Comparison of ENCODE assay signal across 18 mouse cellular contexts in genomic region chr8:108373046-108373445, GRCm38 (mm10).
A peak's percentile ranks its signal among the peaks of the same experiment; 100 is the strongest.
DNase-seq lines count a peak whose midpoint lies in the region; ATAC-seq and TF ChIP-seq lines count a peak whose summit lies in the region.
"Had no signal": no experiment of that assay in that cellular context is flagged by ENCODE, and none has a peak within 500 bp of the region (broad histone marks: within the 10 kb centered on the region; RNA-seq: fewer than 3 reads in every experiment).

No protein-coding gene starts in this region.

- no peaks in the 10 kb centered on the region for H3K9me3 ChIP-seq in hindbrain, embryonic 16.5 days (ENCODE audit: control insufficient read depth, low read length)
- H3K9me3 ChIP-seq in hindbrain, embryonic 10.5 days, result no peaks in the 10 kb centered on the region
- H3K9me3 ChIP-seq in lung, postnatal 0 days (ENCODE audit: low read length), result no peaks in the 10 kb centered on the region
- no peaks in the 10 kb centered on the region for H3K9me3 ChIP-seq in limb, embryonic 13.5 days
- H3K9me3 ChIP-seq in stomach, postnatal 0 days (ENCODE audit: control insufficient read depth, low read length), result no peaks in the 10 kb centered on the region
- H3K9me3 ChIP-seq: heart, embryonic 13.5 days had no signal

- H3K36me3 ChIP-seq in hindbrain, embryonic 16.5 days (ENCODE audit: control insufficient read depth, insufficient read depth, low read length), result no peaks in the 10 kb centered on the region
- no peaks in the 10 kb centered on the region for H3K36me3 ChIP-seq in hindbrain, embryonic 10.5 days
- H3K36me3 ChIP-seq in lung, postnatal 0 days (ENCODE audit: insufficient read depth, low read length), result no peaks in the 10 kb centered on the region
- H3K36me3 ChIP-seq in limb, embryonic 13.5 days, result no peaks in the 10 kb centered on the region
- no peaks in the 10 kb centered on the region for H3K36me3 ChIP-seq in stomach, postnatal 0 days (ENCODE audit: control insufficient read depth, insufficient read depth, low read length)
- H3K36me3 ChIP-seq: heart, embryonic 13.5 days had no signal

- no peak for TF ChIP-seq CTCF in lung, postnatal 0 days (IDR thresholded peaks at IDR 0.05)
- TF ChIP-seq CTCF in stomach, postnatal 0 days (IDR thresholded peaks at IDR 0.05; ENCODE audit: low read depth), result no peak

- whole genome bisulfite sequencing in hindbrain, embryonic 16.5 days, result 24% methylated on average over 7 of the region's 7 CpGs
- 63% methylated on average over 7 of the region's 7 CpGs for WGBS in hindbrain, embryonic 10.5 days
- WGBS in lung, postnatal 0 days, result 43% methylated on average over 7 of the region's 7 CpGs
- 8% methylated on average over 7 of the region's 7 CpGs for WGBS in limb, embryonic 13.5 days
- 27% methylated on average over 7 of the region's 7 CpGs for WGBS in stomach, postnatal 0 days

- no peak overlapping the region for H3K27ac ChIP-seq in hindbrain, embryonic 16.5 days (ENCODE audit: low read depth, low read length)
- H3K27ac ChIP-seq in hindbrain, embryonic 10.5 days, result no peak overlapping the region
- no peak overlapping the region for H3K27ac ChIP-seq in lung, postnatal 0 days (ENCODE audit: low read length)
- no peak overlapping the region for H3K27ac ChIP-seq in limb, embryonic 13.5 days
- H3K27ac ChIP-seq in stomach, postnatal 0 days (replicated peaks), result no peak overlapping the region
- H3K27ac ChIP-seq: heart, embryonic 13.5 days had no signal

- no peaks in the 10 kb centered on the region for H3K27me3 ChIP-seq in hindbrain, embryonic 16.5 days (replicated peaks; ENCODE audit: control insufficient read depth, insufficient read depth, low read length)
- peaks cover 26% of the 10 kb centered on the region for H3K27me3 ChIP-seq in hindbrain, embryonic 10.5 days (ENCODE audit: insufficient read depth, poor library complexity, severe bottlenecking)
- no peaks in the 10 kb centered on the region for H3K27me3 ChIP-seq in lung, postnatal 0 days (replicated peaks; ENCODE audit: insufficient read depth, low read length)
- no peaks in the 10 kb centered on the region for H3K27me3 ChIP-seq in limb, embryonic 13.5 days
- no peaks in the 10 kb centered on the region for H3K27me3 ChIP-seq in stomach, postnatal 0 days (ENCODE audit: control insufficient read depth, insufficient read depth, low read length)
- H3K27me3 ChIP-seq: heart, embryonic 13.5 days had no signal

- H3K4me2 ChIP-seq in hindbrain, embryonic 16.5 days (ENCODE audit: low read length), result peak overlapping the region; percentile 21; the same call in 1 of the 2 replicates
- no peak overlapping the region for H3K4me2 ChIP-seq in lung, postnatal 0 days (replicated peaks; ENCODE audit: low read depth, low read length)
- H3K4me2 ChIP-seq in limb, embryonic 13.5 days (replicated peaks), result peak overlapping the region; percentile 45
- H3K4me2 ChIP-seq in stomach, postnatal 0 days (replicated peaks; ENCODE audit: low read depth), result peak overlapping the region; percentile 3; the same call in 1 of the 2 replicates
- H3K4me2 ChIP-seq: heart, embryonic 13.5 days; liver, embryonic 11.5 days had no signal

- no peak for DNase-seq in hindbrain, embryonic 10.5 days (ENCODE audit: low spot score)
- DNase-seq in lung, postnatal 0 days (ENCODE audit: low spot score), result peak; percentile 4
- DNase-seq in lung, postnatal 10 days, result no peak
- DNase-seq in stomach, postnatal 0 days (ENCODE audit: low spot score), result no peak
- DNase-seq in right cerebral cortex, postnatal 4 days, result no peak
- DNase-seq: adrenal gland, postnatal 25 days; cerebellum, adult 9-10 months; heart, postnatal 36 days; kidney, postnatal 25 days; layer of hippocampus, adult 9-11 months; lung, adult 2 months; retina, postnatal 1 day; thymus, adult 18-20 months had no signal

- peaks cover 6% of the 10 kb centered on the region for H3K4me1 ChIP-seq in hindbrain, embryonic 16.5 days (ENCODE audit: control insufficient read depth, insufficient read depth, low read depth, low read length)
- H3K4me1 ChIP-seq in hindbrain, embryonic 10.5 days (replicated peaks), result no peaks in the 10 kb centered on the region
- H3K4me1 ChIP-seq in lung, postnatal 0 days (ENCODE audit: insufficient read depth, low read depth, low read length), result no peaks in the 10 kb centered on the region
- H3K4me1 ChIP-seq in limb, embryonic 13.5 days, result peaks cover 17% of the 10 kb centered on the region
- H3K4me1 ChIP-seq in stomach, postnatal 0 days (replicated peaks; ENCODE audit: control insufficient read depth, insufficient read depth), result no peaks in the 10 kb centered on the region

- no peak overlapping the region for H3K9ac ChIP-seq in hindbrain, embryonic 16.5 days (ENCODE audit: low read depth, low read length)
- no peak overlapping the region for H3K9ac ChIP-seq in lung, postnatal 0 days (replicated peaks; ENCODE audit: low read depth)
- H3K9ac ChIP-seq in limb, embryonic 13.5 days, result no peak overlapping the region
- no peak overlapping the region for H3K9ac ChIP-seq in stomach, postnatal 0 days (ENCODE audit: low read length)
- H3K9ac ChIP-seq: heart, embryonic 13.5 days had no signal

- no peak overlapping the region for H3K4me3 ChIP-seq in hindbrain, embryonic 16.5 days (ENCODE audit: low read length)
- no peak overlapping the region for H3K4me3 ChIP-seq in hindbrain, embryonic 10.5 days
- no peak overlapping the region for H3K4me3 ChIP-seq in lung, postnatal 0 days (ENCODE audit: low read depth, low read length)
- no peak overlapping the region for H3K4me3 ChIP-seq in limb, embryonic 13.5 days
- H3K4me3 ChIP-seq in stomach, postnatal 0 days (ENCODE audit: low read depth, low read length), result no peak overlapping the region
- H3K4me3 ChIP-seq: heart, embryonic 13.5 days had no signal

- ATAC-seq in hindbrain, embryonic 16.5 days, result no peak
- no peak for ATAC-seq in lung, postnatal 0 days
- ATAC-seq in limb, embryonic 13.5 days (ENCODE audit: low FRiP score, low read depth), result no peak
- no peak for ATAC-seq in stomach, postnatal 0 days (ENCODE audit: low FRiP score, low TSS enrichment)
- ATAC-seq: inflammation-experienced regulatory T-cells, adult 6 months had no signal

- no peak for TF ChIP-seq EP300 in lung, postnatal 0 days (IDR thresholded peaks at IDR 0.05)
- no peak for TF ChIP-seq EP300 in stomach, postnatal 0 days (optimal IDR thresholded peaks at IDR 0.05)
